Mouse (Mus musculus) adrenal gland, postnatal 36 days (tissue): Measurements from ENCODE around the gene Mptx1. TPM values are rescaled to one million over a fixed set of nuclear protein-coding genes. Genes with fewer than 3 reads are reported as not detected.
"Not testable (repeated sequence)": the region's sequence is repeated elsewhere in the genome, so short reads cannot be mapped to it uniquely, and the experiment has no call there.

ENCODE experiments used
- DNase-seq, 2 experiments: peaks; one replicate each; pipeline ENCODE4 v3.0.0; 2021; ENCODE audit warnings: mixed read lengths in 1 of 2
- long read RNA-seq, 2 experiments: library from polyadenylated mRNA; stranded (forward); transcript quantifications; one replicate each; pipeline ENCODE4 v2.0.0; 2021; ENCODE audit warnings: borderline sequencing depth in 2 of 2
- total RNA-seq, 2 experiments: library from RNA; stranded (reverse); gene quantifications; 2 replicates each; pipeline ENCODE4 v1.2.3; 2021

Gene Mptx1
- not detected for total RNA-seq
- long read RNA-seq, experiment 1, result 0 reads
- long read RNA-seq, experiment 2, result 0 reads

- DNase-seq, result no peak
These were observed at the start of gene Mptx1 for GRCm38 (mm10) chr1:174330218-174330617. TSS of gene Mptx1 (plus strand) at chr1:174330518.

DNA sequence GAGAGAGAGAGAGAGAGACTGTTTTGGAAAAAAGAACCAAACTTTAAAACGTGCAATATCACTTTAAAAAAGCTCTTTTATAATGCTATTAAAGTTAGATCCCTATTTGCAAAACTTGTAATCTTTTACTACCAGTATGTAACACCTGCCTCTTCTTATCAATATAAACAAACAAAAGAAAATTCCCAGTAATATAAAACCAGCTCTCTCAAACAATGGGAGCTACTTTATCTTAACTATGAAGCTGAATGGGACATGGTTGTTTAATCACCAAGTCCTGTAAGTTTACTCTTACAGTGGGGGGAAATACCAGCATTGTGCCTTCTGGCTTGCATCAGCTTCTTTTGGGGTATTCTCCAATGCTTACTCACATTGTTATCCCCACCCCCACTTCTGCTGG is 27.2 kb upstream of the Mptx1 start:
- DNase-seq, result no peak

DNA sequence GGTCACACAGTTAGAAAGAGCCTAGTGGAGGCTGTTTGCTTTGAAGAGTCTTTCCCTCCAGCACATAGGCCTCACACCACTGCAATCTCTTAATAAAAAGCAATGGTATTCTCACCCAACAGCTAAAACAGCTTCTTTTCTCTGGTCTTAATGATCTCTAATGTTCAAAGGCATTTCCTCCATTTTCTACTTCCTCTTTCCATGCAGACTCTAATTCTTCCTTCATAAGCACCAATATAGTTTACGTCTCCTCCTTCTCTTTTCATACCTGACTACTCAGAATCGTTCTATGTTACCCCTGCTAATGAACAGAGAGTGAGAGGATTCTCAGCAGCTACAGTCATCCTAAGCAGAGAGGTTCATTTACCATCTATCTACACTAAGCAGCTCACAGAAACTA is 13.0 kb upstream of the Mptx1 start:
- DNase-seq, result no peak

DNA sequence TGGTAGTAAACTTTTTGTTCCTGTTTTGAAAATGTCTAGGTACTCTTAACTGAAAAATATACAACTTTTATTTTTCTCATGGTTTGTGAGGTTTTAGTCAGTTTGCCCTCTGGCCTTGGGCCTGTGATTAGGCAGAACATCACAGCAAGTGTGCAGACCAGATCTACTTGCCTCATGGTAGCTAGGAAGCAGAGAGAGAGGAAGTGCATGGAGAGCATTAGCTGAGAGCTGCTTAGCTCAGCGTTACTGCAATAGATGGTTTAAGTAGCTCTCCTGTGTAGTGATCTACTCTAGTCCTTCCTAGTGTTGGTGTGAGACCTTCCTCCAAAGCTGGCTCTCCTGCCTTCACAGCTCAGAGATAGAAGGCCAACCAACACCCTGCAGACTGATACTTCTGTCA is 23.3 kb downstream of the Mptx1 start:
- DNase-seq, result not testable (repeated sequence)

- no peak for DNase-seq
These were observed 24.3 kb downstream of the Mptx1 start for GRCm38 (mm10) chr1:174354640-174355039.

GRCm38 (mm10) chr1:174364882-174365451 is 34.6 kb downstream of the Mptx1 start, which contains the start of gene Olfr417:
TSS of gene Olfr417 (plus strand) at chr1:174365122.
- DNase-seq, result no peak

DNA sequence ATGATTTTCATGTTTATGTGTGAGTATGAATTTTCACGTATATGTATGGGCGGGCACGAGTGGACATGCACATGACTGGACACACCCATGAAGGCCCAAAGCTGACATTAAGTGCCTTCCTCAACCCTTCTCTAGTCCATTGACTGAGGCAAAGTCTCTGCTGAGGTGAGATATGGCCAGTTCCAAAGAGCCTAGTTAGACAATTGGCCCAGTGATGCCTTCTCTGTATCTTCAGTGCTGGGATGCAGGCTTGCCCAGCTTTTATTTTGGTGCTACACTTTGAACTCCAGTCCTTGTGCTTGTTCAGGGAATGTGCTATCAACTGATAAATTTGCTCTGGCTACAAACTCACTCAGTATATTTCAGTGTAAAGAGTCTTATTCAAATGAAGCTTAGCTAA is 43.5 kb downstream of the Mptx1 start:
- no peak for DNase-seq

Other genes with a start within 250 kb of the Mptx1 start
- gene Olfr429, start 246.2 kb upstream of the Mptx1 start, total RNA-seq, result not detected
- not detected for gene Olfr427, start 233.6 kb upstream of the Mptx1 start, total RNA-seq
- not detected for gene Olfr231, start 209.4 kb upstream of the Mptx1 start, total RNA-seq
- gene Olfr424, start 199.0 kb upstream of the Mptx1 start, total RNA-seq, result not detected
- not detected for gene Olfr420, start 174.9 kb upstream of the Mptx1 start, total RNA-seq
- under 1 TPM; 0.49 to 0.63 TPM for gene Spta1, start 157.7 kb upstream of the Mptx1 start, total RNA-seq
- gene Olfr419, start 78.5 kb upstream of the Mptx1 start, total RNA-seq, result not detected
- not detected for gene Olfr417, start 34.6 kb downstream of the Mptx1 start, total RNA-seq
- gene Olfr248, start 60.5 kb downstream of the Mptx1 start, total RNA-seq, result not detected
- not detected for gene Olfr414, start 93.5 kb downstream of the Mptx1 start, total RNA-seq
- gene Olfr220, start 111.6 kb downstream of the Mptx1 start, total RNA-seq, result not detected
- gene Fmn2, start 171.3 kb downstream of the Mptx1 start, total RNA-seq, result 1 to 10 TPM; 2.1 to 2.4 TPM